ENCODE assay signal across 22 mouse cellular contexts in genomic region chr7:125596406-125596805, GRCm38 (mm10). TPM values are rescaled to one million over a fixed set of nuclear protein-coding genes. Genes with fewer than 3 reads are reported as not detected.
DNase-seq lines count a peak whose midpoint lies in the region; TF ChIP-seq lines count a peak whose summit lies in the region.
"Had no signal": no experiment of that assay in that cellular context is flagged by ENCODE, and none has a peak within 500 bp of the region (broad histone marks: within the 10 kb centered on the region; RNA-seq: fewer than 3 reads in every experiment).

No protein-coding gene starts in this region.

- H3K4me1 ChIP-seq in heart, adult 2 months (ENCODE audit: control insufficient read depth, insufficient read depth, low read length): no peaks in the 10 kb centered on the region
- H3K4me1 ChIP-seq: embryonic facial prominence, embryonic 12.5 days; heart, embryonic 15.5 days; limb, embryonic 13.5 days; midbrain, embryonic 12.5 days; neural tube, embryonic 15.5 days had no signal

- TF ChIP-seq POLR2A in heart, adult 2 months (IDR thresholded peaks at IDR 0.05; ENCODE audit: insufficient read depth, low read depth, low read length): no peak

- H3K79me2 ChIP-seq in heart, adult 2 months (replicated peaks; ENCODE audit: control insufficient read depth, insufficient read depth, low read length): no peaks in the 10 kb centered on the region
- H3K79me2 ChIP-seq in macrophage (ENCODE audit: inconsistent target): no peaks in the 10 kb centered on the region

- no peaks in the 10 kb centered on the region for H3K27me3 ChIP-seq in heart, adult 2 months (ENCODE audit: control insufficient read depth, insufficient read depth, low read length)
- H3K27me3 ChIP-seq: embryonic facial prominence, embryonic 12.5 days; heart, embryonic 15.5 days; limb, embryonic 13.5 days; midbrain, embryonic 12.5 days; neural tube, embryonic 15.5 days had no signal

- H3K9ac ChIP-seq in heart, adult 2 months (ENCODE audit: low read depth, low read length): no peak overlapping the region
- H3K9ac ChIP-seq: embryonic facial prominence, embryonic 12.5 days; forebrain, postnatal 0 days; heart, embryonic 15.5 days; limb, embryonic 13.5 days; liver, embryonic 14.5 days; midbrain, embryonic 12.5 days; neural tube, embryonic 15.5 days had no signal

- no peak for TF ChIP-seq CTCF in heart, adult 2 months (IDR thresholded peaks at IDR 0.05)

- H3K27ac ChIP-seq in heart, adult 2 months: no peak overlapping the region; the same call in 1 of the 2 replicates
- peak overlapping the region; percentile 77 for H3K27ac ChIP-seq in macrophage
- H3K27ac ChIP-seq: embryonic facial prominence, embryonic 12.5 days; heart, embryonic 15.5 days; hindbrain, postnatal 0 days; kidney, postnatal 0 days; limb, embryonic 13.5 days; liver, embryonic 14.5 days; midbrain, embryonic 12.5 days; neural tube, embryonic 15.5 days had no signal

- H3K4me3 ChIP-seq in heart, adult 2 months: no peak overlapping the region
- H3K4me3 ChIP-seq in macrophage (ENCODE audit: inconsistent target): no peak overlapping the region
- H3K4me3 ChIP-seq: embryonic facial prominence, embryonic 12.5 days; erythroblast, embryonic 14.5 days; heart, embryonic 15.5 days; limb, embryonic 13.5 days; midbrain, embryonic 12.5 days; myocyte; neural tube, embryonic 15.5 days had no signal

- DNase-seq in heart, adult 11 months: peak; percentile 94
- no peak for DNase-seq in heart, adult 2 months
- peak; percentile 46 for DNase-seq in 3T3-L1 (ENCODE audit: low read depth, low spot score)
- DNase-seq in NIH3T3 (ENCODE audit: low read depth): peak; percentile 49
- no peak for DNase-seq in adrenal gland, postnatal 36 days
- no peak for DNase-seq in layer of hippocampus, postnatal 36 days
- no peak for DNase-seq in adrenal gland, postnatal 10 days
- DNase-seq: cerebellum, adult 9-10 months; forebrain, postnatal 0 days; heart, postnatal 4 days; thymus, postnatal 4 days had no signal

- H3K36me3 ChIP-seq in heart, adult 2 months (ENCODE audit: control insufficient read depth, insufficient read depth, low read length): no peaks in the 10 kb centered on the region
- H3K36me3 ChIP-seq in macrophage (ENCODE audit: inconsistent target): no peaks in the 10 kb centered on the region
- H3K36me3 ChIP-seq: embryonic facial prominence, embryonic 12.5 days; heart, embryonic 15.5 days; limb, embryonic 13.5 days; midbrain, embryonic 12.5 days; neural tube, embryonic 15.5 days had no signal

- 56% methylated on average over 3 of the region's 3 CpGs for WGBS in heart, adult 2 months
- 10% methylated on average over 2 of the region's 3 CpGs for WGBS in macrophage (ENCODE audit: missing documents)

- intact Hi-C loops in heart, adult 2 months (cut with DNase I): no loop called here

- TF ChIP-seq EP300 in heart, adult 2 months (IDR thresholded peaks at IDR 0.05; ENCODE audit: insufficient read depth, low read depth, low read length): no peak

RNA-seq across cellular contexts. Expression of gene Il21r, which starts 6.8 kb away (rescaled TPM):
- total RNA-seq in heart, adult 2 months (2021): under 1 TPM; 0.48 to 0.60 TPM
- 1.8 and 2.3 TPM in 2 replicates for polyA plus RNA-seq in heart, adult 2 months (2012; rRNA removed)
- 100 to 1,000 TPM in 1 of 26 experiments, 10 to 100 TPM in 18, 1 to 10 TPM in 7; 2.1 to 103 (median 34.8) TPM for total RNA-seq in macrophage (2018; cell fraction: chromatin; rRNA removed)
- 10 to 100 TPM; 11.9 to 91.3 (median 35.2) TPM for total RNA-seq in macrophage (2018; cell fraction: cytosol; rRNA removed)
- total RNA-seq in macrophage (2018; cell fraction: nucleus; rRNA removed): 100 to 1,000 TPM in 7 of 26 experiments, 10 to 100 TPM in 19; 11.6 to 141 (median 56.9) TPM
- 34.1 to 93.4 TPM (median 46.8 TPM) in 3 replicates for polyA plus RNA-seq in macrophage (2018)
- under 1 TPM; 0.43 to 0.56 TPM for total RNA-seq in adrenal gland, postnatal 36 days (2021)
- 1 to 10 TPM in 1 of 2 experiments, under 1 TPM in 1; 0.75 to 1.4 TPM for total RNA-seq in layer of hippocampus, postnatal 36 days (2021)
- 1 to 10 TPM; 2.2 to 2.5 TPM for total RNA-seq in adrenal gland, postnatal 10 days (2021)

RNA-seq across cellular contexts. Expression of gene Il4ra, which starts 44.5 kb away (rescaled TPM):
- 10 to 100 TPM; 13.2 to 20.1 TPM for total RNA-seq in heart, adult 2 months (2021)
- 14.3 and 19.1 TPM in 2 replicates for polyA plus RNA-seq in heart, adult 2 months (2012; rRNA removed)
- 1,000 to 10,000 TPM in 1 of 26 experiments, 100 to 1,000 TPM in 25; 132 to 1,109 (median 198) TPM for total RNA-seq in macrophage (2018; cell fraction: chromatin; rRNA removed)
- total RNA-seq in macrophage (2018; cell fraction: cytosol; rRNA removed): 100 to 1,000 TPM in 14 of 26 experiments, 10 to 100 TPM in 12; 66.1 to 266 (median 101) TPM
- 1,000 to 10,000 TPM in 1 of 26 experiments, 100 to 1,000 TPM in 25; 132 to 1,059 (median 192) TPM for total RNA-seq in macrophage (2018; cell fraction: nucleus; rRNA removed)
- 95.1 to 123 TPM (median 99.7 TPM) in 3 replicates for polyA plus RNA-seq in macrophage (2018)
- total RNA-seq in adrenal gland, postnatal 36 days (2021): 100 to 1,000 TPM in 1 of 2 experiments, 10 to 100 TPM in 1; 46.6 to 119 TPM
- 1 to 10 TPM; 3.1 to 3.5 TPM for total RNA-seq in layer of hippocampus, postnatal 36 days (2021)
- 10 to 100 TPM; 43.9 to 51.3 TPM for total RNA-seq in adrenal gland, postnatal 10 days (2021)

Comparison
In these comparisons a context has a peak if more than half of its experiments do, and no peak if none do; other contexts are left out.
1. DNase-seq: peak in heart, adult 11 months (single experiment), 3T3-L1 (single experiment) and NIH3T3 (single experiment); none in heart, adult 2 months (0 of 2), adrenal gland, postnatal 36 days (0 of 2), layer of hippocampus, postnatal 36 days (0 of 2) and adrenal gland, postnatal 10 days (single experiment).